Mouse (Mus musculus): ENCODE data around the gene Gm45753.
"Not testable (repeated sequence)": the region's sequence is repeated elsewhere in the genome, so short reads cannot be mapped to it uniquely, and the experiment has no call there.

Gene Gm45753

GRCm38 (mm10) chr8:45308366-45308765 is at the start of gene Gm45753:
Gene Gm45753, minus strand, starts transcription at chr8:45308466.
- no peak for DNase-seq (ENCODE audit: low read depth, low spot score)

GRCm38 (mm10) chr8:45355809-45356208 is 47.5 kb upstream of the Gm45753 start:
- DNase-seq (ENCODE audit: low read depth, low spot score): no peak

DNA sequence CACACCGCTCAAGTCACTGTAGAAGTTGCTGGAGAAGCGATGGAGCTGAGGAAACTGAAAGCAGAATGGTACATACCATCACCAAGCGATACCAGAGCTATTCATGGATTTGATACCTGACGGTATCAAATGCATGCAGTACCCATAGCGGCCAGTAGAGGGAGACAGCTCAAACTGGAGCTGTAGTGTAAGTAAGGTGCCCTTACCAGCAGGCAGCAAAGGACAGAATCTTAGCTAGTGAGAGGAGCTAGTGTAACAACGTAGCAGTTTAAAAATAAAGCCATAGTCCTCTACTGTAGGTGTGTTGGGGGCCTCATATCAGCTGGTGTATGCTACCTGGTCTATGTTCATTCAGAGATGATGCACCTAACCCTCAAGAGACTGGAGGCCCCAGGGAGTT is 36.8 kb upstream of the Gm45753 start:
- DNase-seq (ENCODE audit: low read depth, low spot score): peak; percentile 86

DNA sequence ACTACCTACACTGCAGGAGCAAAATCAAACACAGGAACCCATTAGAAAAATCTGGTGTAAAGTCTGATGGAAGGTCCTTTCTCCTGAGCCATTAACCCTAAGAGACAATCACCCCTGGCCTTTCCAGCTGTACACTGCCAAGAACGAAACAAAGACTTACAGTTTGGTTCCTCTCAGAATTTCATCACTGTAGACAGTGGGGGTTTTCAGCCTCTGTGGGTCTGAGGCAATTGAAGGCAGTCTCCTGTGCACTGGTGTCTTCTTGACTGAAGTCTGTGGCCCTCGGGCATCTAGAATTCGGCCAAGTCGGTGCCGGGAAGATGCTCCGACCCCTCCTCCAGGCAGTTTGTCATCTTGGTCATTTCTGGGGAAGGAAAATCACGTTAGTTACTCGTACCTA is 36.0 kb upstream of the Gm45753 start:
- no peak for DNase-seq (ENCODE audit: low read depth, low spot score)

DNA sequence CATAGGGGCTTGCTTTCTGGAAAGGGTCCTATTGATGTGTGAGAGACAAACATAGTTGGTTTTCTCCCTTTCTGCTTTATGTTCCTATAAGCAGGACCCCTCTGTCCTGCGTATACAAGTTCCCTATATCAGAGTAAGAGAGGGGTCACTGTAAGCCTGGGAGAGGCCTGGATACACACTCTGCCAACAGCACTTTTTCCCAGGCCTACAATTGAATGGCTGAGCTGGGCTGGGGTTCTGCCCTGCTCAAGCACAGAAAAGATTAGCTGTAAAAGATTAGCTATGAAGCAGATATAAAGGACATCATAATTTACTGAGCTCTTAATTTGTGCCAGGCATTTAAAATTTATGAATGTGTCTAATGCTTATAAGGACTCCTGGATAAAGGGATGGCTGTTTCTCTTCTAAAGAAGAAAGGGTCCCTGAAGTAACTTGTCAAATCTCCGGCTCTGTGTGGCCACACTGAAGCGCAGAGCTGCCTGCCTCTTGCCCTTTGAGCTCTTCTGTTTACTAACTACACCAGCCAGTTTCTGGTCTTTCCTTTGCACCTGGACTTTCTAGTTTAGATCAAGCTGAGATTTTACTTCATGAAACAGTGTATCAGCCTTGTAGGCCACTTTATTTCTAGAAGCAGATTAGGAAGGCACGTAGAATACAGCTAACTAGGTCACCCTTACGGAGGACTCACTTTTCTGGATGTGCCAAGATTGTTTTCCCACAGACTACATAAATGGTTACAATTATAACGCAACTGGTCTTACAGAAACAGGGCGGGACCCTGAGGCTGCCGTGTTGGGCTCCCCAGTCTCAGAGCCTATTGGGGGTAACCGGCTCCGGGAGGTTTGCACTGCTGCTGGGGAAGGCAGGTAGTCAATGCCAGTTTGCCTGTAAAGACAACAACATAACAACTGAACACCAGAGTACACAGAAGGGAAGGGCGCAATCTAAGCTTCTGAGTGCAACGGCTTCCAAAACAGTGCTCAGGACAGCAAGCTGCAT is 33.7 kb upstream of the Gm45753 start:
- no peak for DNase-seq (ENCODE audit: low read depth, low spot score)

DNA sequence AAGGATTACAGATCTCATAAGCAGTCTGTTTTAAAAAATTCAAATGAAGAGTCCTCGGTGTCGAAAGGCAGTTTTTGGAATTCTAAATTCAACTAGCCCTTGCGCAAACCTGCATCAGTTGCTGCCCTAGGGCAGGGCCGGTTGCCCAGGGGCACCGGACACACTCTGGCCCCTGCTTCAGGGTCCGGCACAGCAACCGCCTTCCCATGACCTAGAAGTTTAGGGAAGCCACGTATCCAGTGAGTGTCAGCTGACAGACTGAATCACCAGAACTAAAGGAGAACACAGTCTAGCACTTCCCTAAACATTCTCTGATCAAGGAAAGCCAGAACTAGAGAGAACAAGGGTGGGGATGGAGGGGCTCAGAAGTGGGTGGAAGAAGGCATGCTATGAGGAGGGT is 25.2 kb upstream of the Gm45753 start:
- DNase-seq (ENCODE audit: low read depth, low spot score): peak; percentile 12

DNA sequence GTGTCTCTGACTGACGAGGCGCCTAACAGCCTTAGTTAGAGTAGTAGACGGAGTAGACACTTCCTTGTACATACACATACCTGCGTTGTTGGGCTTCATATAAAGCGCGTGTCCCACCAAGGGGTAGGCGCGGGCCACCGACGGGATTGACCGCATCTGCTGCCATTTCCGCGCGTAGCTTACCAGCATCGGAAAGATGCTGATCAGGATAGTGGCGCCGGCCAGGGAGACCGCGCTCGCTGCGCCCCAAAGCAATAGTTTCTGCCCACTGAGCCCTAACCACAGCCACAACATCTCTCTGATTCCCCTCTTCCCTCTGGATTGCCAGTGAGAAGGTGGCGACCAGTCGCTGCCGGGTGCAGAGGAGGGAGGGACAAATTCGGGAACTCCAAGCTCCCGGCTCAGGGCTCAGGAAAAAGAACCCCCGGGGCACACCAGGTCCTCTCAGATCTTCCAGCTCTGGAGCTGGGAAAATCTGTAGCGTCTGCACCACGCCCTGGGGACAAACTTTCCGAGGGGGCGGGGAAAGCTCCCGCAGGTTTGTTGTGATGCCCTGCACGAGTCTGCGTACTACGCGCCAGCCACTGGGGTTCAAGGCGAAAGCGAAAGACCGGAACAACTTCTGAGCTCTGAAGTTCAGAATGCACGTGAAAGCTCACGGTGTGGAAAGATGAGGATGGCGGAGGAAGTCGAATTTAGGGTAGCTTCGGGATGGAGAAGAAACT is 24.6 kb upstream of the Gm45753 start, which contains the start of gene Cyp4v3:
Cyp4v3 (minus strand) TSS at position 532 of the 725 bp plus-strand sequence.
- DNase-seq (ENCODE audit: low read depth, low spot score): peak; percentile 65

- no peak for DNase-seq (ENCODE audit: low read depth, low spot score)
These were observed 22.6 kb upstream of the Gm45753 start for GRCm38 (mm10) chr8:45330856-45331255.

DNA sequence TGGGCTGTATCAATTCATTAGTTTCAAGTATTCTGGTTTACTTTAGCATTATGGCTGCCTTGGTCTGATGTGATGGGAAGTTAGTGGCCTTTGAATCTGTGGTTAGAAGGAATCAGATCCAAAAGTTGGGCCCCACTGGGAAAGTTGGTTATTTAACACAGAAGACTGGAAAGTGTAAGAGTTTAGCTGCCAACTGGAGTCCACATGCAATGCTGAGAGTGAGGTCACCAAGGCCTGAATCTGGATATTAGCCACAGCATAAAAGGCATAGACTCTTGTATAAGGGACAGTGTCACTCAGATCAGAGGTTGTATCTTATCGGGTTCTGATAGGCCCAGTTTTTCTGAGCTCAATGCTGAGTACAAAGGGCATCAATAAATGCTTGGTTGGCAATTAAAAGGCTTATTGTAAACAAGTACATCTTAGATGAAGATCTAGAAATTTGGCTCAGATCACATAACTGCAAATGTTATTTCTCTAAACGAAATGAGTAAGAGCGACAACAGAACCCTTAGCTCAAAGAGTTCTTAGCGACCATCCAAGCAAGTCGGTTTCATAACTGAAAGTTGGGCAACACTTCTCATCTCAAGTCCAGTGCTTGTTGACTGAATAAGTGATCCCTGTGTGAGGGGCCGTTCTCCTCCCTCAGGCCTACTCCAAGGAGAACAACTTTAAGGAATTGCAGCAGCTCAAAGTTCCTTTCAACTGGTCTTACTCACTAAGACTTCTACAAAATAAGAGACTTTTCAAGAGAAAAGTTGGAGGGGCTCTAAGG is 21.1 kb upstream of the Gm45753 start:
- no peak for DNase-seq (ENCODE audit: low read depth, low spot score)

DNA sequence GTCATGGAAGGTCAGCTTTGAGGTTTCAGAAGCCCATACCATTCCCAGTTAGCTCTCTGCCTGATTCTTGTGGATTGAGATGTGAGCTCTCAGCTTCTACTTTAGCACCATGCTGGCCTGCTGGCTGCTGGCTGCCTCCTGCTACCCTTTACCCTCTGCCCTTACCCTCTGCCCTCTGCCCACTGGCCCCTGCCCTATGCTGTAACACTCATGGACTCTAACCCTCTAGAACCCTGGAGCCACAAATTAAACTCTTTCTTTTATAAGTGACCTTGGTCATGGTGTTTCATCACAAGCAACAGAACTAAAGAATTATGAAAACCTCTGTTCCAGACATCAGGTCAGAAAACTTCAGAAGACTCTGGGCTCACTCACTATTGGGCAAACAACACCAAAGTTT is 18.8 kb upstream of the Gm45753 start:
- not testable (repeated sequence) for DNase-seq (ENCODE audit: low read depth, low spot score)

- no peak for DNase-seq (ENCODE audit: low read depth, low spot score)
These were observed 15.9 kb upstream of the Gm45753 start for GRCm38 (mm10) chr8:45324151-45324550.

- DNase-seq (ENCODE audit: low read depth, low spot score): no peak
These were observed 13.1 kb upstream of the Gm45753 start for GRCm38 (mm10) chr8:45321365-45321764.

DNA sequence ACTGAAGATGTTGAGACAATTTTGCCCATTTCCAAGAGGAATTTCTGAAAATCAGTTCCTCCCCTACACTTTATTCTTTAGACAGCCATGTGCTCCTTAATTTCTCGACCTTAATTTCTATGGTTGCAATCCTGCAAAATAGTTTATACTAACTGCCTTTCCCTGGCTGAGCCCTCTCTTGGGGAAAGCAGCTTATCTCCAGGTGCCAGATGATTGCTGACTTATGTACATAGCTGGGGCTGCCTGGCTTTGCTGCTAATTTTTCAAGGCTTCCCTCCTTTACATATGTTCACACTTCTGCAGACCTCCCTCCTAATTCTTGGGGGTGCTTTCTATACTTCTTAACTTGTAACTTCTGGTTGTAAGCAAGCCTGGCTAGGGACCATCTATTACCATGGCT is 12.7 kb upstream of the Gm45753 start:
- no peak for DNase-seq (ENCODE audit: low read depth, low spot score)

DNA sequence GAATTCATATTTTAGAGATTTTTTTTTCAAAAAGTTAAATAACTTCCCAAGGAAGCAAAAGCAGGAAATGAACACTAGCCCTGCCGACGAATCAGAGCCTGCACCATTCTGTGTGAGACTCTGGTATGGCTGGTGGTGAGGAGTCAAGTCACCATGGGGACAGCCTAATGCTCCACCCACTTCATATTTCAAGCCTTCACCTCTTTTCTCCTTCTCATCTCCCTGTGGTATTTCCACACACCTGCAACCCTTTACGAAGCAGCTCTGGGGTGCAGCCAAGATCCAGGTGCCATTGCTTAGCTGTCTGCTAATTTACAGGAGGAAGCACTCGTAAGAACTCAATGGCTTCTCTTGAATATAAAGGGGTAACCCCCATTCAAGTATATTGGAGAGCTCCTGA is 2.7 kb upstream of the Gm45753 start:
- no peak for DNase-seq (ENCODE audit: low read depth, low spot score)

DNA sequence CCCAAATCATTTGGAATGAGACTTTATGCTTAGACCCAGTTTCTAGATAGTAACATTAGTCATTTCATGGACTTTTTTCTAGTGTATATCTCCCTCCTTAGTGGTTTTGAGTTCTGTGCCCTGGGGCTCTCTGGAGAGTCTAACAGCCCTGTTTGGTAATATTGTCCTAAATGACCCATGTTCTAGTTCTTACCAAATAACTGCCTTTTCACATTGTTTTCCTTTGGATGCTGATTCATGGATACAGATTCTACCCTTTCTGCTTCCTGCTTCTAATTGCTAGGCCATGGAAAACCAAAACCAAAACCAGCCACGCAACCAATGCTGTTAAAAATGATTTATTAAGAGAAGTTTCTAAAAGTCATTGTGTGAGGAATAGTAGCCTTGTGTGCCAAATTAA is 2.8 kb downstream of the Gm45753 start:
- DNase-seq (ENCODE audit: low read depth, low spot score): no peak

DNA sequence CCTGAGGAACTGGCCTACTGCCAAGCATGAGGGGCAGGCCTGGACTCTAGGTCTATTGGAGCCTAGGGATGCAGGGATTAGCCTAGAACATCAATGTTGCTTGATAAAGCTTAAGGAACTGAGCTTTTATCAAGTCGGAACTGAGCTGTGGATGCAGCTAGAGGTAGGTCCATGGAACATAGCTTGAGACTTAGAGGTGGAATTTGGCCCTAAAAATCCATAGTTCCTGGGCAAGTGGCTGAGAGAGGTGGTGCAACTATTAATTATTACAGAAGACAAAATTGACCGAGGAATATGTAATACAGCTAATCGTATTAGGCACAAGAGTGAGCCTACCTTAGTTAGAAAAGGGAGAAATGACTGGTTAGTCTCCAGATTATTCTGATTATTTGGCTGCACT is 3.9 kb downstream of the Gm45753 start:
- no peak for DNase-seq (ENCODE audit: low read depth, low spot score)

DNA sequence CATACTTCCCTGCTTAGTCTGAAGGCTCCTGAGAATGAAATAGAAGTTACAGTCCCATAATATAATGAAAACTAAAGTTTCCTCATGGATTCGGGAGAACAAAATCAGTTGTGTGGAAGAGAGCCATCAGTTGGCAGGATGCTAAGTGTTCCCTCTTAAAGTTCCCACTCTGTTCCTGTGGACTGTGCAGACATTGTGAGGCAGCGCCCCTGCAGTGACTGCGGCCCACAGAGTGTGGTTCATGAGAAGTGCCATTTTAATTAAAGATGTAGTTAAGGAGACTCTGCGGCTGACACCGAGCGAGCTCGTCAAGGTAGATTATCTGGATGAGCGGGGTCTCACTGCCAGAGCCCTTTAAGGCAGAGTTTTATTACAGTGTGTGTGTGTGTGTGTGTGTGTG is 5.9 kb downstream of the Gm45753 start:
- DNase-seq (ENCODE audit: low read depth, low spot score): peak; percentile 12

DNA sequence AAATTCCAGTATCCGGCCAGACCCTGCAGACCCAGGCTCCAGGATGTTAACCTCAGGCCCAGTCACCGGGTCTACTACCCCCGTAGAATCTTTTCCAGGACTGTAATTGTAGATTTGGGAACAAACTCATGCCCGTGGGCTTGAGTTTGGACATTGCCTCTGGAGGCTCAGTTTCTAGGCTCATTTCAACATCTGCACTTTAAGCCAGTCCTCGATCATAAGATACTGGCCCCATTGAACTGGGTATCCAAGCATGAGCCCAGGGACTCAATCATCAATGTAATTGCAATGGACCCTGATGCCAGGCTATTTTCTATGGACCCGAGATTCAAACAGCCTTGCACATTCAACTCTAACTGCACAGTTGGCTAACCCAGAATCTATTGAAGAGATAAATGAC is 13.0 kb downstream of the Gm45753 start:
- no peak for DNase-seq (ENCODE audit: low read depth, low spot score)

DNA sequence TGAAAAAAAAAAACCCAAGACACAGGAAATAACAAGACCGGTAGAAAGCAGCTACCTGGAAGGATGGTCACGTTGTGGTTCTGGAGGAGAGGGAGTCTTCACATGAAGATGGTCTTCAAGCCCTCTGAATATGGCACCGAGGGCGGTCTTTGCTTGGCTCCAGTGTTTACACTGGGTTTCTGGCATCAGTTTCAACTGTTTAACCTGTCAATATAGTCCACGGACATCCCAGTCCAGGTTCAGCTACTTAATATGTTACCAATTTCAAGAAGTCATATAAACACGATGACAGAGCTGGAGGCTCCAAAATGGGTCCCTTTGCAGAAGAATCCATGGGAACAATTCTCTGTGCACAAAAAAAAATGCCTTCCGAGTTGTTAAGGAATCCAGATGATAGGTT is 13.6 kb downstream of the Gm45753 start, which contains the start of gene Klkb1:
Klkb1 (minus strand) TSS at position 173 of the 400 bp plus-strand sequence.
- no peak for DNase-seq (ENCODE audit: low read depth, low spot score)

DNA sequence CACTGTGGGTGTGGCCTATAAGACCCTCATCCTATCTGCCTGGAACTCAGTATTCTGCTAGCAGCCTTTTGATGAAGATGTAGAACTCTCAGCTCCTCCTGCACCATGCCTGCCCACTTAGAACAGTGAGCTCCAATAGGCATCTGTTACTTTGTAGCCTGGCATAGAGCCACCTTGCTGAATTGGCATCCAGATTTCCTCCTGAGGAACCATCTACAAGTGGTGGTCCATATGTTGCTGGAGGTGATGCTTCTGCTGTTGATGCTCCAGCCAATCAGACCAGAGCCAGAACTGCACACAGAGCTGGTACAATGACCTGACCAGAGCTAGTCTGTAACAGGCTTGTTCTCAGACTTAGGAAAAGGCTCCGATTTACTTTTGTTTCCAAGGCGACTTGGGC is 16.5 kb downstream of the Gm45753 start:
- DNase-seq (ENCODE audit: low read depth, low spot score): peak; percentile 48

- no peak for DNase-seq (ENCODE audit: low read depth, low spot score)
These were observed 26.6 kb downstream of the Gm45753 start for GRCm38 (mm10) chr8:45281630-45282029.

DNA sequence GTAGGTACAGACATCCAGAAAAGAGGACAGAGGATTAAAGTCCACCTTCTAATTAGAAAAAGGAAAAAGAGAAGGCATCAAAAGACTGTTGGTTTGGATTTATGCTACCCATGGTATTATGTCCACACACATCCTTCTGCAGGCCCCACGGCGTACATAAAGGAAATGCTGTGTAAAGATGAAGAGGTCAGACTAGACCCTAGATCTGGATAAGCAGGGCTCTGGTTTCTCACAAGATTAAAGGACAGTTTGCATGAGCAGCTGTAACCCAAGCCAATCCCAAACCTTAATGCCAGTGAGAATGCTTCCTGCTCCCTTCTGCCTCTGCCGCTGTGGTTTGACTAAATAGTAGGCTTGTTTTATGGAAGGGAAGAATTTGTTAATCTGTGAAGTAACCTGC is 30.8 kb downstream of the Gm45753 start:
- DNase-seq (ENCODE audit: low read depth, low spot score): no peak
